ENCODE assay signal across 1 mouse cellular context in genomic region chr10:127192057-127192328, GRCm38 (mm10).
TF ChIP-seq lines count a peak whose summit lies in the region.

No protein-coding gene starts in this region.

TF ChIP-seq in CH12.LX, 34 proteins besides CTCF, POLR2A, EP300 and RAD21:
- TF ChIP-seq ZNF384 (IDR thresholded peaks at IDR 0.05; ENCODE audit: low read depth, low read length): peak; percentile 87
